Mouse (Mus musculus) ES-E14 (cell line): ENCODE data around the gene Fancb.

Experiments used
- CHD2 ChIP-seq: IDR thresholded peaks from 2 replicates; pipeline ENCODE4 v1.6.1; 2014; ENCODE audit warnings: mild to moderate bottlenecking, low read depth, low read length, inconsistent platforms
- HCFC1 ChIP-seq: IDR thresholded peaks from 2 replicates; pipeline ENCODE4 v1.6.1; 2012; ENCODE audit warnings: low read length, inconsistent platforms, borderline replicate concordance; ENCODE audit not compliant: insufficient read depth
- MAFK ChIP-seq: IDR thresholded peaks from 2 replicates; pipeline ENCODE4 v1.6.1; 2014; ENCODE audit warnings: mild to moderate bottlenecking, low read depth, low read length, inconsistent platforms; ENCODE audit not compliant: insufficient read depth
- ZC3H11A ChIP-seq: IDR thresholded peaks from 2 replicates; pipeline ENCODE4 v1.6.1; 2012; ENCODE audit warnings: low read depth, mild to moderate bottlenecking, inconsistent platforms, low read length, borderline replicate concordance
- ZNF384 ChIP-seq: IDR thresholded peaks from 2 replicates; pipeline ENCODE4 v1.6.1; 2012; ENCODE audit warnings: low read depth, low read length, inconsistent platforms

DNA sequence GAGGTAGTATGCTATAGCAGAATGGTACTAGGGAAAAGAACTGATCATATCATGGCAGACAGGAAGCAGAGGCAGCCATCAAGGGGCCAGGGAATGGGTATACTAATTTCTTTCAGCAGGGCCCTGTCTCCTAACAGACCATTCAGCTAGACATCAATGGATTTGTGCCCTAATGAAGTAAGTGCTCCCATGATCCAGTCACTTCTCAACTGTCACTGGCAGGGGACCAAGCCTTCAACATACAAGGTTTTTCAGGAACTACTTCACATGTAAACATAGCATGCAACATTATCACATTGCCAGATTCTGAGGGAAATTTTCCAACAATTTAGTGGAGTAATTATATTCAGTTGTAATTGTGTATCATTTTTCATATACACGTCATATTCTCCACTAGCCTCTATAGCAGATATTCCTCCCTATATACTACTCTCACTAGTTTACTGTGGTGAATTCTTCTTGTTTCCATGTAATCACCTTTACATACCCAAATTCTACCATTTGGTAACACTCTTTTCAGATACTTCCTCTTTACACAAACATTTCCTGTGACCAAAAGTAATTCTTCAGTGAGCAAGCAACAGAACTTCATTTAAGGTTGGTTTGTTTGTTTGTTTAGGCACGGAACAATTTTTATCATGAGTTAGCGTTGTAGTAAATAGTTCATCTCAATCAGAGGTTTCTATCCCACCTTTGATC is 14.5 kb upstream of the Fancb start:
- TF ChIP-seq MAFK: no peak
- no peak for TF ChIP-seq ZNF384
- TF ChIP-seq ZC3H11A: no peak
- no peak for TF ChIP-seq HCFC1
- TF ChIP-seq CHD2: no peak
